In the genomic region with DNA sequence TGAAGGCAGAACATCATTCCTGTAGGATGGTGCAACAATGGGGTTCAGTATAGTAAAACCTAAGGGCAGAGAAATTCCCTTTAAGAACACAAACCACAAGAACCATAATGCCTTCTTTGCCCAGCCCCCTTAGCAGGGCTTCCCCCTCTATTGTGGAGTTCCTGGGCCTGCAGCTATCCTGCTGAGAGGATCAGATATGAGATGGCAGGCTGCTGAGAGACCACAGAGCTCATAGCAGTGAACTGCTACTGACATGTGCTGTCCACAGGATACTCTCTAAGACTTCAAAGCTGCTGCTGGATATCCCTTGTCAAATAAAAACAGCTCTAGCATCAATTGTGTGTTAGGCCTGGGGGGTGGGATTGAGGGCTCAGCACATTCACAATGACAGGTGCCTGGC, we compare ENCODE assay signal across 13 mouse cellular contexts.
"Had no signal": no experiment of that assay in that cellular context is flagged by ENCODE, and none has a peak within 500 bp of the region (broad histone marks: within the 10 kb centered on the region; RNA-seq: fewer than 3 reads in every experiment).

No protein-coding gene starts in this region.

- DNase-seq: kidney, adult 18-20 months; kidney, postnatal 10 days; kidney, postnatal 4 days; liver; liver, embryonic 13.5 days; liver, postnatal 0 days; lung, postnatal 14 days; thymus, postnatal 4 days had no signal

- H3K27me3 ChIP-seq: limb, embryonic 12.5 days; liver, embryonic 13.5 days; lung, embryonic 15.5 days had no signal

- H3K36me3 ChIP-seq: limb, embryonic 12.5 days; liver, embryonic 13.5 days; lung, embryonic 15.5 days had no signal

- H3K4me1 ChIP-seq: limb, embryonic 12.5 days; lung, embryonic 15.5 days had no signal

- H3K27ac ChIP-seq: layer of hippocampus, adult 2 months; limb, embryonic 12.5 days; liver, embryonic 13.5 days; lung, embryonic 15.5 days; macrophage; stomach, postnatal 0 days had no signal

- ATAC-seq: liver, postnatal 0 days had no signal

- H3K4me3 ChIP-seq: layer of hippocampus, adult 2 months; limb, embryonic 12.5 days; liver, embryonic 13.5 days; lung, embryonic 15.5 days had no signal

- H3K4me2 ChIP-seq: limb, embryonic 12.5 days; liver, embryonic 13.5 days; lung, embryonic 15.5 days had no signal

- H3K9me3 ChIP-seq: lung, embryonic 15.5 days had no signal

- H3K9ac ChIP-seq: limb, embryonic 12.5 days; liver, embryonic 13.5 days; liver, postnatal 0 days; lung, embryonic 15.5 days had no signal
